In genomic region chr2:49818126-49818525, GRCm38 (mm10) we compare ENCODE assay signal across 12 mouse cellular contexts.
"Had no signal": no experiment of that assay in that cellular context is flagged by ENCODE, and none has a peak within 500 bp of the region (broad histone marks: within the 10 kb centered on the region; RNA-seq: fewer than 3 reads in every experiment).

No protein-coding gene starts in this region.

- H3K4me2 ChIP-seq: lung, embryonic 14.5 days; neural tube, embryonic 12.5 days; stomach, embryonic 15.5 days had no signal

- H3K4me1 ChIP-seq: midbrain, embryonic 10.5 days; neural tube, embryonic 12.5 days had no signal

- H3K9ac ChIP-seq: lung, embryonic 14.5 days; neural tube, embryonic 12.5 days; stomach, embryonic 15.5 days had no signal

- ATAC-seq: midbrain, embryonic 16.5 days had no signal

- H3K27me3 ChIP-seq: neural tube, embryonic 12.5 days; stomach, embryonic 15.5 days had no signal

- H3K27ac ChIP-seq: midbrain, embryonic 10.5 days; neural tube, embryonic 12.5 days had no signal

- H3K9me3 ChIP-seq: midbrain, embryonic 10.5 days; neural tube, embryonic 12.5 days; stomach, embryonic 15.5 days had no signal

- H3K4me3 ChIP-seq: midbrain, embryonic 10.5 days; neural tube, embryonic 12.5 days; stomach, embryonic 15.5 days had no signal

- DNase-seq: lung, adult 18-20 months; lung, embryonic 14.5 days; lung, postnatal 10 days; lung, postnatal 4 days; midbrain, embryonic 14.5 days; right cerebral cortex, postnatal 14 days; thymus, adult 2 months; thymus, postnatal 36 days had no signal

- H3K36me3 ChIP-seq: midbrain, embryonic 10.5 days; neural tube, embryonic 12.5 days; stomach, embryonic 15.5 days had no signal
